Mouse (Mus musculus) heart, embryonic 11.5 days (tissue): Measurements from ENCODE around the gene Tifab. TPM values are rescaled to one million over a fixed set of nuclear protein-coding genes. Genes with fewer than 3 reads are reported as not detected.

Source experiments
- ATAC-seq: fragments of 200-750 bp; cut with Nextera tagmentation; replicated peaks from 2 replicates; pipeline ENCODE4 v1.8.0; 2017; ENCODE audit warnings: moderate library complexity; ENCODE audit not compliant: insufficient number of reproducible peaks, low FRiP score, low TSS enrichment
- H3K27ac ChIP-seq: fragments of 300-500 bp; sonication (generic); 2 replicates; pipeline ENCODE4 v1.5.1; 2014; ENCODE audit warnings: mild to moderate bottlenecking, low read depth, low read length
- H3K27me3 ChIP-seq: fragments of 300-500 bp; sonication (generic); 2 replicates; pipeline ENCODE4 v1.6.1; 2014; ENCODE audit warnings: mild to moderate bottlenecking, low read length, mixed read lengths; ENCODE audit not compliant: control insufficient read depth, insufficient read depth
- H3K36me3 ChIP-seq: fragments of 300-500 bp; sonication (generic); 2 replicates; pipeline ENCODE4 v1.6.1; 2014; ENCODE audit warnings: mild to moderate bottlenecking, low read length, moderate library complexity, mixed read lengths; ENCODE audit not compliant: control insufficient read depth, insufficient read depth
- H3K4me1 ChIP-seq: fragments of 300-500 bp; sonication (generic); 2 replicates; pipeline ENCODE4 v1.6.1; 2014; ENCODE audit warnings: low read length; ENCODE audit not compliant: control insufficient read depth, insufficient read depth
- H3K4me2 ChIP-seq: fragments of 300-500 bp; sonication (generic); 2 replicates; pipeline ENCODE4 v1.6.1; 2014; ENCODE audit warnings: mild to moderate bottlenecking, moderate library complexity
- H3K4me3 ChIP-seq: fragments of 300-500 bp; sonication (generic); 2 replicates; pipeline ENCODE4 v1.5.1; 2014; ENCODE audit warnings: low read depth, low read length
- H3K9ac ChIP-seq: fragments of 300-500 bp; sonication (generic); 2 replicates; pipeline ENCODE4 v1.6.1; 2014; ENCODE audit warnings: mild to moderate bottlenecking, low read depth, low read length, moderate library complexity
- H3K9me3 ChIP-seq: fragments of 300-500 bp; sonication (generic); replicated peaks from 2 replicates; pipeline ENCODE4 v1.6.1; 2016; ENCODE audit warnings: low read length; ENCODE audit not compliant: control insufficient read depth
- WGBS: fragments of 180-500 bp; shearing (Covaris S2); extraction: QIAGEN DNeasy Blood & Tissue Kit; methylation state at CpG from one replicate; pipeline ENCODE4 v1.1.7; 2014; ENCODE audit not compliant: insufficient replicate concordance; 5-methylcytosine and 5-hydroxymethylcytosine counted together
- polyA plus RNA-seq: library from polyadenylated mRNA; unstranded; fragments of >200 nt; fragmentation: Nextera tagmentation; extraction: Ambion mirVana; gene quantifications from 2 replicates; pipeline ENCODE4 v1.2.1, GENCODE M21; 2014

Tifab gene
- polyA plus RNA-seq, 1 experiment from 2014 or later, result 0.33 TPM

GRCm38 (mm10) chr13:56139167-56139751, 39.4 kb downstream of the Tifab start:
- WGBS, result 52% methylated on average over 6 of the region's 6 CpGs
- H3K9ac ChIP-seq, result no peak overlapping the region
- no peaks in the 10 kb centered on the region for H3K9me3 ChIP-seq
- no peak for ATAC-seq
- no peaks in the 10 kb centered on the region for H3K4me1 ChIP-seq
- no peaks in the 10 kb centered on the region for H3K36me3 ChIP-seq
- H3K4me3 ChIP-seq, result no peak overlapping the region
- H3K27ac ChIP-seq, result no peak overlapping the region
- H3K4me2 ChIP-seq, result no peak overlapping the region
- H3K27me3 ChIP-seq, result no peaks in the 10 kb centered on the region

GRCm38 (mm10) chr13:56136200-56136599, 42.5 kb downstream of the Tifab start, which contains the start of gene H2afy:
Gene H2afy (minus strand): TSS chr13:56136361.
- 89% methylated on average over 2 of the region's 2 CpGs for WGBS
- Histone ChIP-seq H3K27ac (peak within 1 kb of the TSS; percentile 86), H3K27me3 (no peaks in the 10 kb centered on the region), H3K36me3 (no peaks in the 10 kb centered on the region), H3K9me3 (no peaks in the 10 kb centered on the region), H3K4me3 (peak within 1 kb of the TSS; percentile 99), H3K9ac (peak within 1 kb of the TSS; percentile 99), H3K4me2 (peak within 1 kb of the TSS; percentile 92), H3K4me1 (peaks cover 15% of the 10 kb centered on the region)
- ATAC-seq, result no peak

DNA sequence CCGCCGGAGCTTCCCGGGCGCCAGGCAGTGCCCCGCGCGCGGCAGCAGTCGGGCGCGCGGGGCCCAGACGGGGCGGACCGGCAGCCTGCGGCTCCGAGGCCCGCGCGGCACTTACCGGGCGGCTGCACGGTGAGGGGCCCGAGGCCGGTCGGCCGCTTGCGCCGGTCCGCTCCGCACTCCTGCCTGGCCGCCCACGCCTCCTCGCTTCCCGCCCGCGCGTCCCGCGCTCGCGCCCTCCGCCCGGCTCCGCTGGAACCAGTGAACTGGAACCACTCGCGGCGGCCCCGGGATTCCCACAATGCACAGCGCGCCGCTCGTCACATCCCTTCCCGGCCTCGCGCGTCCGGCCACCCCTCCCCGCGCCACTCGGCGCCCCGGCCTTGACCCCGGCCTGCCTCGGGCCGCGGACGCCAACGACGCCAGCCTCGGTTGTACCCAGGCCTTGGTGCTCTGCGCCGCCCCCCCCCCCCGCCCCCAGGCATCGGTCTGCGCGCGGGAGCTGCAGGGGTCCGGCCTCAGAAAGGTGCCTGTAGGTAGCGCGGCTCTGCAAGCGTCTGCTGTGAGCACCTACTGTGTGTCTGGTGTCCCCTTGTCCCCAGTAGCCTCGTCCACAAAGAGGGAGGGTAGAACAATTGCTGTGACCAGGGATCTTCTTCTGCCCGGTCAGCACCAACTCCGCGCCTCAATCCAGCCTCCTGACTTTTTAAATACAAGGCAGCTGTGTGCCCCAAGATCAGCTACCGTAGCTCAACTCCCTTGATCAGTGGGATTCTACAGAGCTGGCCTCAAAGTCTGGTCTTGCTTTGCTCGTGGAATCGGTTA, 43.2 kb downstream of the Tifab start:
- peak overlapping the region; percentile 99 for H3K4me3 ChIP-seq
- no peaks in the 10 kb centered on the region for H3K36me3 ChIP-seq
- H3K9ac ChIP-seq, result peak overlapping the region; percentile 99
- H3K27me3 ChIP-seq, result no peaks in the 10 kb centered on the region
- peak overlapping the region; percentile 86 for H3K27ac ChIP-seq
- peak; percentile 80 for ATAC-seq
- H3K4me1 ChIP-seq, result peaks cover 15% of the 10 kb centered on the region
- no peaks in the 10 kb centered on the region for H3K9me3 ChIP-seq
- peak overlapping the region; percentile 92 for H3K4me2 ChIP-seq
- 1% methylated on average over 61 of the region's 89 CpGs for WGBS

DNA sequence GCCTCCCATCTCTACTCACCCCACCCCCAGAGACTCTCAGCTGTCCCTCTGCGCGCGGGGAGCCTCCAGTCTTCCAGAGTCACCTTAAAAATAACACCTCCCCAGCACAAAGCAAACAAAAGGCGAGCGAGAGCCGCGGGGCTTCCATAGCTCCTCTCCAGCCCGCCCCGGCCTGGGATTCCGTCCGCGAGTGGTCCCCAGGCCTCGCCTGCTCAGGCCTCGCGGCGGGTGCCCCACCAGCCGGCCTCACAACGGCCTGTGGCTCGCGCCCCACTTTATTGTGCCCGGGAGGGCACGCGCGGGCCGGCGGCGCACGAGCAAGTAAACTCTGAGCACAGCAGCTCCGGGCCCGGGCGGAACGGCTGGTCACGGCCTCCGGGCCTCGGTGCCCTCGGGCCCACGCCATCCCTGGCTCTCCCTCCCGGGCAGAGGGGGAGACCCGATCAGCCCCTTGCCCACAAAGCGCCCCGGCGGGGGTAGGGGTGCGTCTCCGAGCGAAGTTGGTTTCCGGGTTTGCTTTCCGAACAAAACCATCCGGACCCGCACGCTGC, 44.0 kb downstream of the Tifab start:
- peaks cover 15% of the 10 kb centered on the region for H3K4me1 ChIP-seq
- peak overlapping the region; percentile 99 for H3K4me3 ChIP-seq
- ATAC-seq, result peak; percentile 28; the same call in 1 of the 2 replicates
- H3K36me3 ChIP-seq, result no peaks in the 10 kb centered on the region
- WGBS, result under 1% methylated on average over 47 of the region's 50 CpGs
- H3K9ac ChIP-seq, result peak overlapping the region; percentile 99
- peak overlapping the region; percentile 86 for H3K27ac ChIP-seq
- no peaks in the 10 kb centered on the region for H3K9me3 ChIP-seq
- H3K27me3 ChIP-seq, result no peaks in the 10 kb centered on the region
- peak overlapping the region; percentile 92 for H3K4me2 ChIP-seq

DNA sequence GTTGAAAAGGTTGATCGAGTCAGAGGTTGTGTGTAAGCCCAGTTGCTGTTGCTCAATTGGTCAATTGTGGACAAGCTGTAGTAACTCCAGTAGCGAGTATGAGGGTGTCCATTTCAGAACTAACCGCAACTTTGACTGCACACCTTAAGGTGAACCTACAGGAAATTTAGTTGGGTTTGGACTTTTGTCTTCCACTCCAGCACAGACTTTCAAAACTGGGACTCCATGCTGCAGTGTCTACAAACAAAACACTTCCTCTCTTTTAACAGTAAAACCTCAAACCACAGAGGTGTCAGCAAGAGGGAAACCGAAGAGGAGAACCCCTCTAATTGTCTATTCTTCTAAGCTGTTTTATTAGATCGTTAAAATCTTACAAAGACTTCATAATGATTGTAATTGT, 44.7 kb downstream of the Tifab start:
- no peak for ATAC-seq
- H3K4me3 ChIP-seq, result peak overlapping the region; percentile 99
- H3K4me1 ChIP-seq, result peaks cover 15% of the 10 kb centered on the region
- H3K27me3 ChIP-seq, result no peaks in the 10 kb centered on the region
- peak overlapping the region; percentile 99 for H3K9ac ChIP-seq
- H3K27ac ChIP-seq, result no peak overlapping the region
- WGBS, result 63% methylated on average over 5 of the region's 5 CpGs
- H3K4me2 ChIP-seq, result peak overlapping the region; percentile 92
- no peaks in the 10 kb centered on the region for H3K9me3 ChIP-seq
- H3K36me3 ChIP-seq, result no peaks in the 10 kb centered on the region

- Histone ChIP-seq H3K27ac (no peak overlapping the region), H3K27me3 (no peaks in the 10 kb centered on the region), H3K36me3 (peaks cover 4% of the 10 kb centered on the region), H3K9me3 (no peaks in the 10 kb centered on the region), H3K4me3 (no peak overlapping the region), H3K9ac (no peak overlapping the region), H3K4me1 (peaks cover 15% of the 10 kb centered on the region), H3K4me2 (peak overlapping the region; percentile 92; the same call in 1 of the 2 replicates)
- no peak for ATAC-seq
- 70% methylated on average over 7 of the region's 7 CpGs for WGBS
These were observed 45.7 kb downstream of the Tifab start for GRCm38 (mm10) chr13:56132941-56133340.

DNA sequence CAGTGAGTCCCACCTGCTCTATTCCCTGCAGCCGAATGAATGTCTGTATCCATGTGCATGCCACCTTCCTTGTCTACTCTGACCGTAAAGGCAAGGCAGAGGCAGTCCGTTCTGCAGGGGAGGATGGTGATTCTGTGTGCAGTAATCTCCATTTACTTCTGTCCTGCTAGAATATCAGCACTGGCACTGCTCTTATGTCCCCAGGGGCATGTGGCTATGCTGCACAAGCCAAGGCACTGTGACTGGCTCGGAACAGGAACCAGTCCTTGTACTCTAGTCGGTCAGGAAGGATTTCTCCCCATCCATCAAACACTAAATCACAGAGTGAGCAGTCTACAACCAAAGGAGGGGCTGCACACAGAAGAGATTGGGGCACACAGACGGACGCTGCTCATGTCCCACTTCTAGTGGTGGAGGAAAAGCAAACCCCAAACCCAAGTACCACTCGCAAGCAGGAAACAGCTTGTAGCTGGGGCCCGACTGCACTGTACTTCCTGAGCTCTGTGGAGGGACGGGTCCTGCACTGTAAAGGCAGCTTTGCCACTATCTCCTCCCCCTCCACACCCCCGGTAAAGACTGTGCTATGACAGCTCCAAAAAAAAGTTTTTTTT, 46.3 kb downstream of the Tifab start:
- no peak for ATAC-seq
- Histone ChIP-seq H3K4me2 (no peak overlapping the region), H3K4me3 (no peak overlapping the region), H3K27ac (no peak overlapping the region), H3K9ac (no peak overlapping the region), H3K27me3 (no peaks in the 10 kb centered on the region), H3K4me1 (peaks cover 15% of the 10 kb centered on the region), H3K9me3 (no peaks in the 10 kb centered on the region), H3K36me3 (peaks cover 8% of the 10 kb centered on the region)
- 68% methylated on average over 11 of the region's 11 CpGs for WGBS

DNA sequence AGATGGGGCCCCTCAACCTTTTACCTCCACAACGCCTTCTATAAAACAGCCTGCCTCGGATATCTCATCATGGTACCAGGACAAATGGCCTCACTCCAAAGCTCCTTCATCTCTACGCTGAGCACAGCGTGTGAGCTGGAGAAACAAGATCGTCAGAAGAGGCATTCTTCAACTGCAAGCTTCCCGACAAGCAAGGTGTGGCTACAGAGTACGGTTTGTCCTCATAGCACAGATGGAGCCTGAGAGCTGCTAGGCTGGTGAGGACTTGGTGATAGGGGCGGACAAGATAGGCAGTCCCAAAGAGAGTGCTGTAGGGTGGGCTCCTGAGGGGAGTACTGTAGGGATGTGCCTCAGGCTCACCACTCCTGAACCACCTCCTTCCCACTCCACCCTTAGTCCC, 48.1 kb downstream of the Tifab start:
- H3K27ac ChIP-seq, result no peak overlapping the region
- H3K4me1 ChIP-seq, result peaks cover 15% of the 10 kb centered on the region
- H3K4me2 ChIP-seq, result no peak overlapping the region
- H3K9me3 ChIP-seq, result no peaks in the 10 kb centered on the region
- peaks cover 21% of the 10 kb centered on the region for H3K36me3 ChIP-seq
- no peak overlapping the region for H3K4me3 ChIP-seq
- H3K9ac ChIP-seq, result no peak overlapping the region
- WGBS, result 76% methylated on average over 8 of the region's 8 CpGs
- ATAC-seq, result no peak
- H3K27me3 ChIP-seq, result no peaks in the 10 kb centered on the region
